Mouse (Mus musculus): ENCODE results near the gene Rwdd1. TPM values are rescaled to one million over a fixed set of nuclear protein-coding genes. Genes with fewer than 3 reads are reported as not detected.

Rwdd1 gene
- total RNA-seq (2012; rRNA removed) (186 and 204 TPM in 2 replicates), total RNA-seq (2014; rRNA removed) (293 and 321 TPM in 2 replicates), polyA plus RNA-seq (2012; ENCODE audit: insufficient read length, low read depth) (235 and 269 TPM in 2 replicates)

DNA sequence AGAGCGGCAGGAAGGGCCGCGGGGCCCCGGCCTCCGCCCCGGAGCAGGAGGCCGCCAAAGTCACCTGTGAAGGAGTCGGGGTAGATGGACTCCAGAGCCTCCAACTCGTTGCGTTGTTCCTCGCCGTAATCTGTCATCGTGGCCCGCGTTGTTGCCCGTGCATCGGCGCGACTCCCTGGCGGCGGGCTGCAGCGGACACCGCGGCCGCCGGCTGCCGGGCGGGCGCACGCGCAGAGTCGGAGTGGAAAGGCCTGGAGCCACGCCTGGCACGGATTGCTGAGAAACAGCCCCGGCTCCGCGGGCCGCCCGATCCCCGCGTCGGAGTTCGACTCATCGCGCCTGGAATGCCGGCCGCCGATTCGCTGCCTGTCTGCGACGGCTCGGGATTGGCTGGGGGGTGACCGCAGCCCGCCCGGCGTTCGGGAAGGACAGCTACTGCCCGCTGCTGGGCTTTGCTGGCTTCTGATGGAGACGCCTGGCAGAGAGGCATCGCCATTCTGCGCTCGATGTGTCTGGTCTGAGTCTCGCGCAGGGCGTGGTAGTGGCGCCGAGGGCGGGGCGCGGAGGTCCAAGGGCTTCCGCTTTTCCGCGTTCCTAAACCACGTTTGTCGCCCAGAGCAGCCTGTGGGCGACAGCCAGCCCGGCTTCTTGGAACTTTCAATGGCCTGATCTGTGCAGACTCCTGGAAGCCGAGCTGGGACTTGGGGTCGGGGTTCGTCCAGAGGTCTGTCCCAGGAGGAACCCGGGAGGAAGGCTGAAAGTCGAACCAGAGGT is at the start of gene Rwdd1:
Gene Rwdd1, minus strand, starts transcription at position 323 of the 774 bp plus-strand sequence.
- dilution Hi-C loops (cut with MboI; ENCODE audit: extremely low pct_ligation_motif_present, extremely low pct_unique_long_range_greater_than_20kb, low sequenced_read_pairs) (no loop called here), in situ Hi-C loops (cut with MboI; ENCODE audit: low pct_ligation_motif_present, low pct_unique_long_range_greater_than_20kb, low sequenced_read_pairs) (no loop called here)
- TF ChIP-seq SIN3A (IDR thresholded peaks at IDR 0.05; ENCODE audit: low read length), result peak; percentile 73
- TF ChIP-seq POLR2AphosphoS2 (IDR thresholded peaks at IDR 0.05; ENCODE audit: low read depth, low read length), result 0 out of 2 replicates have a peak, but pooled peaks have one; percentile 53
- TF ChIP-seq CTCF (conservative IDR thresholded peaks at IDR 0.05 in 1 of 2, IDR thresholded peaks at IDR 0.05 in 1 of 2; ENCODE audit: low read depth in 2 of 2, low read length in 2 of 2), result peak in 1 of 2 experiments; percentile 2; a peak in 1 of 4 replicates
- no peak for TF ChIP-seq ZNF384 (IDR thresholded peaks at IDR 0.05; ENCODE audit: low read depth, low read length)
- TF ChIP-seq MEF2A (IDR thresholded peaks at IDR 0.05; ENCODE audit: borderline replicate concordance, low read depth, low read length), result no peak; the same call in 1 of the 2 replicates
- TF ChIP-seq ZKSCAN1 (IDR thresholded peaks at IDR 0.05; ENCODE audit: borderline replicate concordance, low read depth, low read length), result no peak
- TF ChIP-seq ETS1 (conservative IDR thresholded peaks at IDR 0.05; ENCODE audit: low read depth, low read length), result no peak
- 0 out of 2 replicates have a peak, but pooled peaks have one; percentile 15 for TF ChIP-seq MAZ (IDR thresholded peaks at IDR 0.05; ENCODE audit: low read depth, low read length)
- TF ChIP-seq EP300 (IDR thresholded peaks at IDR 0.05; ENCODE audit: low read length), result no peak
- TF ChIP-seq PAX5 (IDR thresholded peaks at IDR 0.05; ENCODE audit: low read length), result no peak
- no peak for TF ChIP-seq RCOR1 (conservative IDR thresholded peaks at IDR 0.05; ENCODE audit: low read depth, low read length)
- TF ChIP-seq USF1 (IDR thresholded peaks at IDR 0.05; ENCODE audit: low read depth, low read length), result no peak
- TF ChIP-seq USF2 (conservative IDR thresholded peaks at IDR 0.05; ENCODE audit: low read depth, low read length), result no peak
- peak; percentile 92 for TF ChIP-seq ELF1 (IDR thresholded peaks at IDR 0.05; ENCODE audit: low read depth, low read length)
- peak; percentile 66; the same call in 1 of the 2 replicates for TF ChIP-seq CHD2 (IDR thresholded peaks at IDR 0.05; ENCODE audit: low read length)
- TF ChIP-seq RAD21 (IDR thresholded peaks at IDR 0.05; ENCODE audit: low read depth, low read length), result no peak
- TF ChIP-seq POLR2A (IDR thresholded peaks at IDR 0.05; ENCODE audit: low read depth, low read length), result peak; percentile 97
- peak; percentile 45 for TF ChIP-seq BHLHE40 (IDR thresholded peaks at IDR 0.05; ENCODE audit: low read depth, low read length)
- TF ChIP-seq TBP (conservative IDR thresholded peaks at IDR 0.05; ENCODE audit: low read depth, low read length), result peak; percentile 87
- no peak for TF ChIP-seq ZC3H11A (IDR thresholded peaks at IDR 0.05; ENCODE audit: low read depth, low read length)
- TF ChIP-seq ZMIZ1 (IDR thresholded peaks at IDR 0.05; ENCODE audit: low read depth, low read length), result peak; percentile 55; the same call in 1 of the 2 replicates
- no peak for TF ChIP-seq CHD1 (IDR thresholded peaks at IDR 0.05; ENCODE audit: low read depth, low read length)
- TF ChIP-seq NELFE (IDR thresholded peaks at IDR 0.05; ENCODE audit: low read depth, low read length), result peak; percentile 78
- TF ChIP-seq MYC (IDR thresholded peaks at IDR 0.05; ENCODE audit: low read depth, low read length), result peak; percentile 55; the same call in 1 of the 2 replicates
- peak; percentile 54; the same call in 1 of the 2 replicates for TF ChIP-seq IRF4 (IDR thresholded peaks at IDR 0.05; ENCODE audit: low read depth, low read length)
- no peak for TF ChIP-seq E2F4 (IDR thresholded peaks at IDR 0.05; ENCODE audit: insufficient replicate concordance, low read depth, low read length)
- TF ChIP-seq NRF1 (IDR thresholded peaks at IDR 0.05; ENCODE audit: low read depth, low read length), result peak; percentile 91
- peak; percentile 97 for TF ChIP-seq TCF12 (IDR thresholded peaks at IDR 0.05; ENCODE audit: low read depth, low read length)
- TF ChIP-seq GABPA (IDR thresholded peaks at IDR 0.05; ENCODE audit: insufficient replicate concordance, low read depth, low read length), result no peak
- TF ChIP-seq MAFK (IDR thresholded peaks at IDR 0.05; ENCODE audit: insufficient replicate concordance, low read length), result no peak
- peak; percentile 85 for TF ChIP-seq HCFC1 (IDR thresholded peaks at IDR 0.05; ENCODE audit: low read depth, low read length)
- TF ChIP-seq JUND (conservative IDR thresholded peaks at IDR 0.05; ENCODE audit: low read depth, low read length), result no peak
- no peak for TF ChIP-seq JUN (IDR thresholded peaks at IDR 0.05; ENCODE audit: insufficient read depth, low read depth, low read length)
- no peak for TF ChIP-seq SMC3 (IDR thresholded peaks at IDR 0.05; ENCODE audit: low read depth, low read length)
- TF ChIP-seq MAX (IDR thresholded peaks at IDR 0.05; ENCODE audit: low read length), result peak; percentile 54; the same call in 1 of the 2 replicates
- no peak for TF ChIP-seq KAT2A (IDR thresholded peaks at IDR 0.05; ENCODE audit: insufficient replicate concordance, low read length)
- TF ChIP-seq MXI1 (IDR thresholded peaks at IDR 0.05; ENCODE audit: low read depth, low read length), result peak; percentile 94
- TF ChIP-seq UBTF (IDR thresholded peaks at IDR 0.05; ENCODE audit: low read depth, low read length), result peak; percentile 85; the same call in 1 of the 2 replicates

More for the DNA sequence above, at the start of gene Rwdd1:
- Histone ChIP-seq H3K36me3 (replicated peaks in 1 of 2; ENCODE audit: control insufficient read depth in 1 of 2, insufficient read depth in 1 of 2, low read length in 1 of 2) (peaks cover 4 to 17% of the 10 kb centered on the region in 2 experiments), H3K4me3 (replicated peaks in 1 of 3; ENCODE audit: low read depth in 2 of 3, low read length in 2 of 3, poor library complexity in 1 of 3) (peak within 1 kb of the TSS; percentile 72 to 90 (median 89)), H3K27ac (ENCODE audit: insufficient read depth, low read depth) (peak within 1 kb of the TSS; percentile 68), H3K27me3 (replicated peaks) (no peaks in the 10 kb centered on the region), H3K79me2 (replicated peaks; ENCODE audit: control insufficient read depth, extremely low read depth, insufficient read depth, poor library complexity, severe bottlenecking) (peaks cover 35% of the 10 kb centered on the region), H3K4me1 (ENCODE audit: control insufficient read depth in 1 of 2, insufficient read depth in 2 of 2) (peaks cover 8 to 34% of the 10 kb centered on the region in 2 experiments), H3K4me2 (ENCODE audit: insufficient read depth, low read depth, poor library complexity, severe bottlenecking) (peak within 1 kb of the TSS; percentile 97), H3K9ac (ENCODE audit: insufficient read depth, low read depth) (peak within 1 kb of the TSS; percentile 82), H3K9me3 (replicated peaks; ENCODE audit: low read length) (no peaks in the 10 kb centered on the region)
- peak; percentile 95 for DNase-seq (ENCODE audit: extremely low read depth)
